Mouse (Mus musculus): ENCODE data around the gene Dnaic1. TPM values are rescaled to one million over a fixed set of nuclear protein-coding genes. Genes with fewer than 3 reads are reported as not detected.
A peak's percentile ranks its signal among the peaks of the same experiment; 100 is the strongest.

Dnaic1 gene
- polyA plus RNA-seq, 1 experiment from 2014 or later, result 2.3 TPM

DNA sequence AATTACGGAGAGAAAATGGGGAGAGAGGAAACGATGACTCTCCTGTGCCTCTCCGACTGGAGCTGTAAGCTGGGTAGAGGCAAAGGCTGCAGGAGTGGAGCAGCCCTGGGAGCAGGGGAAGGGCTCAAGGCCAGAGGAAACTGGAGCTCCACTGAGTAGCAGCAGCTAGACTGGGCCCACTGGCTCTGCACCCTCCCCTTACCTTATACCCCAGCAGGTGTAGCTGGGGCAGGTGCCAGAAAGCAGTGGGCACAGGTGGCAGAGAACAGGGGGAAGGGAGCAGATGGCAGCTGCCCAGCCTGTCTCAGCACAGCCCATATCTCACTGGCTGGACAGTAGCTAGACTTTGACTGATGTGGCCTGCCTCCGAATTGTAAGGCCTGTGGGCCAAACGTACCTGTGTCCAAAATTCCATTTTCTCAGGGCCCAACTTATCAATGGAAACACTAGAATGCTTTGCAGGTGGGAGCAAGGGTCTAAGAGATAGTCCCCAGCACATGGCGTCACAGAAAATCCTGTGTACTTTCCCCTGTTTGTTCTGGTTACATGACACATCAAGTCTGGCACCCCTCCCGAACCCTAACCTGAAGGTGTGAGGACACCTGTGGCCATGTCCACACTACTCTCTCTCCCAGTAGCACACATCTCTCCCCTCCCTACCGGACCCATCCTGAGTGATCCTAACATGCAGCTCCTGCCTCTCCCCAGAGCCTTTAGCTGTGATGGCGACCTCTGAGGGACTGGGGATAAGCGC is 67.5 kb downstream of the Dnaic1 start:
- Histone ChIP-seq H3K27ac (replicated peaks) (peak overlapping the region; percentile 54), H3K9ac (replicated peaks) (no peak overlapping the region), H3K27me3 (peaks cover 28% of the 10 kb centered on the region)

DNA sequence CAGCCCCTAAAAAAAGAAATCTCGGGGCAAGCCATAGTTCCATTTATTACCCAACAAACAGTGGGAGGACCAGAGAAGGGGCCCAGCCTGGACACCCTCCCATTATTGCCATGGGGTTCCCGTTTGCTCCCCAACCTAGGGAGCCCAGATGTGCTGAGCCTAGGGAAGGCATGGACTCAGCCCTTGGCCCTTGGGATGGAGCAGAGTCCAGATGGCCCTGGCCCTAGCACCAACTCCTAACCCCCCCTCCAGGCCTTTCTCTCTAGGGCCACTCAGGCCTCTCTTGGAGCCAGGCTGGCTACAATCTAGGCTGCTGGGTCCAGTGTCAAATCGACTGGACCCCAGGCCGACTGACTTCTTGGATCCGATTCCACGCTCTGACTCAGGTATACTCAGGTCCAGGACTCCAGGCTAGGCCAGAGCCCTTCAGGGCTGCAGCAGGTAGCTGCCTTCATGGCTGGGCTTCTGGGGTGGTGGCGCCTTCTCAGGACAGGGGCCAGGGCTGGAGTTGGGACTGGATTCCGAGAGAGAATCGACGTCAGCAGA is 68.7 kb downstream of the Dnaic1 start:
- Histone ChIP-seq H3K4me3 (peak overlapping the region; percentile 78), H3K9ac (replicated peaks) (peak overlapping the region; percentile 95), H3K4me2 (replicated peaks) (peak overlapping the region; percentile 78), H3K27me3 (peaks cover 21% of the 10 kb centered on the region), H3K36me3 (peaks cover 7% of the 10 kb centered on the region; the same call in 1 of the 2 replicates), H3K9me3 (no peaks in the 10 kb centered on the region), H3K4me1 (peaks cover 49% of the 10 kb centered on the region), H3K27ac (replicated peaks) (no peak overlapping the region)
- 94% methylated on average over 10 of the region's 10 CpGs for WGBS
- no peak for ATAC-seq (ENCODE audit: low FRiP score, low read depth)

More for the DNA sequence above, 67.5 kb downstream of the Dnaic1 start:
- no peak for ATAC-seq (ENCODE audit: low FRiP score, low read depth)
- Histone ChIP-seq H3K4me2 (replicated peaks) (no peak overlapping the region), H3K9me3 (no peaks in the 10 kb centered on the region), H3K4me1 (peaks cover 53% of the 10 kb centered on the region), H3K36me3 (peaks cover 7% of the 10 kb centered on the region; the same call in 1 of the 2 replicates), H3K4me3 (no peak overlapping the region)
- WGBS, result 86% methylated on average over 10 of the region's 10 CpGs

DNA sequence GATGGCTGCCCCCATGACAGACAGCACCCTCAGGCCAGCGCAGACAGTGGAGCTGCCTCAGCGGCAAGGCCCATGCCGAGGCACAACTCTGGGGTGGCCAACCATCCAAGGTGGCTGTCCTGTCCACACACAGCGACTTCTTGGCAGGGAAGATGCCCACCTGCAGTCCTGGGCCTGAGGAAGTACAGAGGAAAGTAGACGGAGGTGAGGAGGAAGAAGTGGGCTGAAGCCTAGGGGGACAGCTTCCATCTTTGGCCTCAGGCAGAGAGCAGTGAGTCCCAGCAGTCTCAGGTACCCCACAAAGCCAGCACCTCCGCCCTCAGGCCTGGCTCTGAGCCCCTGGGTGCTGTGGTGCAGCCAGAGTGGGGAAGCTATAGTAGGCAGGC is 69.2 kb downstream of the Dnaic1 start:
- H3K4me2 ChIP-seq (replicated peaks), result peak overlapping the region; percentile 78
- WGBS, result 82% methylated on average over 6 of the region's 6 CpGs
- H3K36me3 ChIP-seq, result peaks cover 7% of the 10 kb centered on the region; the same call in 1 of the 2 replicates
- H3K27me3 ChIP-seq, result peaks cover 21% of the 10 kb centered on the region
- peak overlapping the region; percentile 78 for H3K4me3 ChIP-seq
- no peak for ATAC-seq (ENCODE audit: low FRiP score, low read depth)
- 0 out of 2 replicates have a peak, but pooled peaks cover under 1% of the 10 kb centered on the region for H3K9me3 ChIP-seq
- peaks cover 49% of the 10 kb centered on the region for H3K4me1 ChIP-seq
- peak overlapping the region; percentile 92; the same call in 1 of the 2 replicates for H3K27ac ChIP-seq (replicated peaks)
- peak overlapping the region; percentile 95 for H3K9ac ChIP-seq (replicated peaks)

DNA sequence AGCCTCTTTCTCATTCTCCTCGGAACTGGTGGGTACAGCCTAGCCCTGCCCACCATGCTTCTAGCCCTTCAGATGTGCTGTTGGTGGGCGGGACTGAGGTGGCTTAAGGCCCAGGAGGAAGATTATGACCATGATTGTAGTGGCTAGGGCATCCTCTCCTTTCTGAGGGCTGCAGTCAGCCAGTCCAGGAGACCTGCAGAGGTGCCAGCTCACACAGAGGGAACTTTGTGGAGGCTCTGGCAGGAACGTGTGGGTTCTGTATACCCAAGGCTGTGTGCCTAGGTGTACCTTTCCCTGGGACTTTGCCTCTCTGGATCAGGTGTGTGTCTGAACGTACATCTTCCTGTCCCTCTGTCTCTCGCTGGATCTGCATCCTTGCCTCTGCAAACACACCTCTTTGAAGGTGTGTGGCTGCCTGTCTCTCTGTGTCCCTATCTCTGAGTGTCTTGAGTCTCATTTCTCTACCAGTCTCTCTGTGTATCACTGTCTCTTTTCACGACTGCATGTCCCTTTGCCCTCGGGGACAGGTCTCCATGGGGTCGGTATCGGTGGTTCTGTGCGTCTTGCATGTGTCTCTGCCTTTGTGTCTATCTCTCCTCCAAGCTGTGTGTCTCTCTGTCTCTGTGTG is 69.8 kb downstream of the Dnaic1 start:
- peaks cover 49% of the 10 kb centered on the region for H3K4me1 ChIP-seq
- peak overlapping the region; percentile 92 for H3K27ac ChIP-seq (replicated peaks)
- ATAC-seq (ENCODE audit: low FRiP score, low read depth), result no peak
- 8% methylated on average over 10 of the region's 10 CpGs for WGBS
- H3K27me3 ChIP-seq, result peaks cover 21% of the 10 kb centered on the region
- H3K4me2 ChIP-seq (replicated peaks), result peak overlapping the region; percentile 78
- H3K9ac ChIP-seq (replicated peaks), result peak overlapping the region; percentile 95
- 0 out of 2 replicates have a peak, but pooled peaks cover 3% of the 10 kb centered on the region for H3K9me3 ChIP-seq
- peak overlapping the region; percentile 78 for H3K4me3 ChIP-seq
- H3K36me3 ChIP-seq, result peaks cover 7% of the 10 kb centered on the region; the same call in 1 of the 2 replicates

DNA sequence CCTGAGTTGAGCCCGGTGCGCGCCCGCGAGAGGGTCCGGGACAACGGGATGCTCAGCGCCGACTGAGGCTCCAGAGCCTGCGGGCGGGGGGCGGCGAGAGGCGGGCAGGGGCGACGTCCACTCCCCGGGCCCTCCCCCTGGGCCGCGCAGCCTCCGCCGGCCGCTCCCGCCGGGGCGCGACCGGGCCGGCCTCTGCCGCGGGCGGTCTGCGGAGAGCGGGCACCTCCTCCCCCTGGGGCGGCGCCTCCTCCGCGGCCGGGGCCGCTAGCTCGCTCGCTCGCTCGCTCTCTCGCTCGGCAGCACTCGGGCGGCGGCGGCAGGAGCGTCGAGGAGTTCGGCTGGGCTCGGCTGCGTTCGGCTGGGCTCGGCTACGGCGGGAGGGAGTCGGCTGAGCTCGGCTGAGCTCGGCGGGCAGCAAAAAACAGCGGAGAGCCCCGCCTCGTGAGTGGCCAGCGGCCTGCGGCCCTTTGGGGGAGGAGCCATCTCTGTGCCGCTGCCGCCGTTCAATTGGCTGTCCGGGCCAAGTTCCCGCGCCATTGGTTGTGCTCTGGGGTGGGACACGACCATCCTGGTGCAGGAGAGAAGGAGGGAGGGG is 70.4 kb downstream of the Dnaic1 start, which contains the start of gene Enho:
Enho (minus strand) TSS at position 412 of the 595 bp plus-strand sequence.
- ATAC-seq (ENCODE audit: low FRiP score, low read depth), result peak; percentile 91
- under 1% methylated on average over 43 of the region's 74 CpGs for WGBS
- peak within 1 kb of the TSS; percentile 95 for H3K9ac ChIP-seq (replicated peaks)

DNA sequence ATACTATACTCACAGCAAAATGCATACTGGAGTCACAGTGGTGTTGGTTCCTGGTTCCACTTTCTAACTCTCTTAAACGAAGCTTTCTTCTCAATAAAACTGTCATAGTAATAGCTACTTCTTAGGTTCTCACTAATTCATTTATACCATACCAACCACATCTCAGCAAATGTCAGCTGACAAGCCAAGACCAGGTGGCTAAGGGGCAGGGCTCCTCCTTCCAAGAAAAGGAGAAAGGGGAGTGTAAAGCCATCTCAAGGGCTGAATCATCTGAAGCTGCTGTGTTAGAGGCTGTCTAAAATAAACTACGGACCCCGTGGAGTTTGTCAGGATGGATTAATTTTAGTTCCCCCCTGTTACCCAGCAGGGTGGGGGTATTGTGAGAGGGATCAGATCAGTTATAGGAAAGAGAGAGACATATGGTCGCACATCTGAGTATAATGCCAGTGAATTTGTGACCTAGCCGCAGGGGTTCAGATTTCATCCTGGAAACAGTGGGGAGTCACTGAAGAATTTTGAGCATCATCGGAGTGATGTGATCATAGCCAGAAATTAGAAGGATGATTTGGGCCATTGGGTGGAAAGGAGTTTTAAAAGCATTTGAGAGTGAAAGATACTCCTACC is 71.7 kb downstream of the Dnaic1 start:
- H3K36me3 ChIP-seq, result peaks cover 7% of the 10 kb centered on the region; the same call in 1 of the 2 replicates
- H3K4me1 ChIP-seq, result peaks cover 35% of the 10 kb centered on the region
- peaks cover 21% of the 10 kb centered on the region for H3K27me3 ChIP-seq
- WGBS, result 81% methylated on average over 6 of the region's 6 CpGs
- H3K9me3 ChIP-seq, result 0 out of 2 replicates have a peak, but pooled peaks cover 3% of the 10 kb centered on the region
- no peak for ATAC-seq (ENCODE audit: low FRiP score, low read depth)
- no peak overlapping the region for H3K27ac ChIP-seq (replicated peaks)
- H3K4me3 ChIP-seq, result no peak overlapping the region
- no peak overlapping the region for H3K4me2 ChIP-seq (replicated peaks)
- H3K9ac ChIP-seq (replicated peaks), result no peak overlapping the region

More for the DNA sequence above, 70.4 kb downstream of the Dnaic1 start, which contains the start of gene Enho:
- Histone ChIP-seq H3K9me3 (0 out of 2 replicates have a peak, but pooled peaks cover 3% of the 10 kb centered on the region), H3K4me1 (peaks cover 44% of the 10 kb centered on the region), H3K27me3 (peaks cover 21% of the 10 kb centered on the region), H3K4me3 (peak within 1 kb of the TSS; percentile 78), H3K36me3 (peaks cover 7% of the 10 kb centered on the region; the same call in 1 of the 2 replicates), H3K27ac (replicated peaks) (peak within 1 kb of the TSS; percentile 92), H3K4me2 (replicated peaks) (peak within 1 kb of the TSS; percentile 78)

DNA sequence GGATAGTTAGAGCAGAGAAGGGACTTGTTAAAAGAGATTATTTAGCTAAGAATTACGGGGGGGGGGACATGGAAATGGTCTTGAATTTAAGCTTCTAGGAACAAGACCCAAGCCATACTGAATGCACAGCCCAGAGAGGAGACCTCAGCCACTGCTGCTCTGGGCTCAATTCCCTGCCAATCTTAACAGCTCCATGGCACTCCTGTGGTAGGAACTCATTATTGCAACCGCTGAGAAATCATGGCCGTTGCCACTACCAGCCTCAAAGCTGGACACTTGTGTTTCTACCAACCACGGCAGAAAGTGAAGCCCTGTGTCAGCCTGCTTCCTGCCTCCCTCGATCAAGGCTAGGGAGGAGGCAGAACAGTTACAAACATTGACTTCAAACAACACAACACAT is 75.9 kb downstream of the Dnaic1 start:
- Histone ChIP-seq H3K36me3 (no peaks in the 10 kb centered on the region), H3K4me1 (peaks cover 21% of the 10 kb centered on the region; the same call in 1 of the 2 replicates), H3K27me3 (no peaks in the 10 kb centered on the region), H3K4me2 (replicated peaks) (no peak overlapping the region), H3K27ac (replicated peaks) (no peak overlapping the region), H3K4me3 (no peak overlapping the region), H3K9ac (replicated peaks) (no peak overlapping the region), H3K9me3 (0 out of 2 replicates have a peak, but pooled peaks cover 3% of the 10 kb centered on the region)
- ATAC-seq (ENCODE audit: low FRiP score, low read depth), result no peak
- 30% methylated on average over 5 of the region's 5 CpGs for WGBS

DNA sequence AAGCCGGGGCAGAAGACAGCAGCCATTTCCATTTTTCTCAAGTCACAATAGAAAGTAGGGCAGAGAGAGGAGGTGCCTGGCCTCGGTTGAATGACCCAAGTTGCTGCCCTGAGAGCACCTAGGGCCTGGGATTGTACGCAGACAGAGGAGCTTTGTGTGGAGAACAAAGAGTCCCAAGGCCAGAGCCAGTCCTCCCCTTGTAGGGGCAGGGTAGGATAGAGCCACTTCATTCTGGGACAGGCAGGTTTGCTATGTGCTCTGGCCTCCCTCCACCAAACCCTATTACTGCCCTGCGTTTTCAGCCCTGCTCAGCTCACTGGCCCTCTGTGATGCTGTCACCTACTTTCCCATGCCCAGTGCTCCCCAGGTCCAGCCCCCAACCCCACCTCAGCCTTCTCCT is 78.6 kb downstream of the Dnaic1 start:
- ATAC-seq (ENCODE audit: low FRiP score, low read depth), result no peak
- H3K4me1 ChIP-seq, result peaks cover 17% of the 10 kb centered on the region; the same call in 1 of the 2 replicates
- no peak overlapping the region for H3K4me3 ChIP-seq
- 15% methylated on average over 4 of the region's 4 CpGs for WGBS
- H3K27me3 ChIP-seq, result no peaks in the 10 kb centered on the region
- no peak overlapping the region for H3K4me2 ChIP-seq (replicated peaks)
- no peak overlapping the region for H3K9ac ChIP-seq (replicated peaks)
- 0 out of 2 replicates have a peak, but pooled peaks cover 3% of the 10 kb centered on the region for H3K9me3 ChIP-seq
- no peaks in the 10 kb centered on the region for H3K36me3 ChIP-seq
- no peak overlapping the region for H3K27ac ChIP-seq (replicated peaks)

DNA sequence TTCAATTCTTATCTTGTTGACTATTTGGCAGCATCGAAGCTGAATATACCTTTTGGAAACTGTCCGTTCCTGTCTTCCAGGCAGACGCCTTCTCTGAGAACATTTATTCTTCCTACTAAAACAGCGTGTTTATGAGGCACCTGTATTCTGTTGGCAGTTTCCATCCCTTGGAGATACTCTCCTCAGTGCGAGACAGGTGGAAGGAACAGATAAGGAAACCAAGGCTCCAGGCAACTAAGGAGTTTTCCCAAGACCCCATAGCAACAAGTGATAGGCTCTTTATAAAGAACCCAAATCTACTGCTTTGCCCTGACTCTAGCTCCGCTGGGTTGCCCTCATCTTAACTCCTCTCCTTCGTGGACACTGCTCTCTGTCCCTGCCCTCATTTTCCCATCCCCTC is 79.1 kb downstream of the Dnaic1 start:
- Histone ChIP-seq H3K9ac (replicated peaks) (no peak overlapping the region), H3K36me3 (no peaks in the 10 kb centered on the region), H3K27me3 (no peaks in the 10 kb centered on the region), H3K4me3 (no peak overlapping the region), H3K4me1 (peaks cover 17% of the 10 kb centered on the region; the same call in 1 of the 2 replicates), H3K4me2 (replicated peaks) (no peak overlapping the region), H3K9me3 (0 out of 2 replicates have a peak, but pooled peaks cover 3% of the 10 kb centered on the region), H3K27ac (replicated peaks) (no peak overlapping the region)
- 69% methylated on average over 7 of the region's 7 CpGs for WGBS
- no peak for ATAC-seq (ENCODE audit: low FRiP score, low read depth)

DNA sequence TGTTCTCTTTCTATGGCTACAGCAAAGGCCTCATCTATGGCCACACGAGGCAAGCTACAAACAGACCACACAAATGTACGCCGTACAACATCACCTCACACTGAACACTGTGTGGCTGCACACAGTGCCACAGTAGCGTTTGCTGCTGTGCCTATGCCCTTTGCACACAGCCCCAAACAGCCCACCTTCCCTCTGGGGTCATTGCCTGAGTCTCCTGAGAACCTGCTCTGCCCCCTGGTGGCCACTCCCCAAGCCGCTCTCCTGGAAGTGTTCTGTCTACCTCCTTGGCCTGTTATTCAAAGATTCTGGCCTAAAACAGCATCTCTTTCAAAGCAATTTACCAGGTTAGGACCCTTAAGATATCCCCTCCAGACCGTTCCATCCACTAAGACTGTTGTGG is 83.7 kb downstream of the Dnaic1 start:
- Histone ChIP-seq H3K36me3 (peaks cover 23% of the 10 kb centered on the region), H3K4me1 (peaks cover 17% of the 10 kb centered on the region), H3K9ac (replicated peaks) (no peak overlapping the region), H3K9me3 (no peaks in the 10 kb centered on the region), H3K27ac (replicated peaks) (0 out of 2 replicates have a peak overlapping the region, but pooled peaks have one; percentile 15), H3K4me2 (replicated peaks) (no peak overlapping the region), H3K4me3 (no peak overlapping the region), H3K27me3 (no peaks in the 10 kb centered on the region)
- peak; percentile 38; the same call in 1 of the 2 replicates for ATAC-seq (ENCODE audit: low FRiP score, low read depth)
- 42% methylated on average over 6 of the region's 6 CpGs for WGBS

DNA sequence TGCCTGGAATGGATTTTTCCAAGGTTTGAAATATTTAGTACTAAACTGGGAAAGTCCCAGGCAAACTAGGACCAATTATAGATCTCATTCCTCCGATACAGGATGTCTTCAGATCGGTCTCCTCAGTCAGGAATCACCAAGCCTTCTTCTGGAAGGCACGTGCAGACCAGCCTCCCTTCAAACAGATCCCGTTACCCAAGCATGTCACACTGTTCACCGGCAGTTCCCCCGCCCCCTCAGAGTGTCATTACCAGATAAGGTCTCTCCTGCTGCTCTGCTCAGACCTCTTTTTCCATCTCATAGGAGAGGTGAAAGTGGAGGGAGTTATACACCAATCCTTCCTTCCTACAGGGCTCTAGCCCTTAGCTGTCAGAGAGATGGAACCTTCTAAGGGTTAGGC is 84.2 kb downstream of the Dnaic1 start:
- 65% methylated on average over 6 of the region's 6 CpGs for WGBS
- Histone ChIP-seq H3K9ac (replicated peaks) (no peak overlapping the region), H3K27ac (replicated peaks) (peak overlapping the region; percentile 15; the same call in 1 of the 2 replicates), H3K4me1 (peaks cover 16% of the 10 kb centered on the region), H3K36me3 (peaks cover 26% of the 10 kb centered on the region), H3K27me3 (no peaks in the 10 kb centered on the region), H3K4me3 (no peak overlapping the region), H3K9me3 (no peaks in the 10 kb centered on the region), H3K4me2 (replicated peaks) (no peak overlapping the region)
- ATAC-seq (ENCODE audit: low FRiP score, low read depth), result no peak

All from midbrain, embryonic 12.5 days (tissue).